Mouse (Mus musculus) small intestine, adult 2 months (tissue): ENCODE data around the gene Il17re. TPM values are rescaled to one million over a fixed set of nuclear protein-coding genes. Genes with fewer than 3 reads are reported as not detected.

Experiments
- H3K27ac ChIP-seq: fragments of 200-500 bp; 2 replicates; pipeline ENCODE4 v1.5.1; 2012; ENCODE audit warnings: low read depth, low read length, control low read depth, inconsistent platforms; ENCODE audit not compliant: insufficient read depth
- H3K27me3 ChIP-seq: fragments of 200-500 bp; 2 replicates; pipeline ENCODE4 v1.6.1; 2012; ENCODE audit warnings: mild to moderate bottlenecking, moderate library complexity, low read length, inconsistent platforms; ENCODE audit not compliant: control insufficient read depth, insufficient read depth
- H3K36me3 ChIP-seq: fragments of 200-500 bp; 2 replicates; pipeline ENCODE4 v1.6.1; 2012; ENCODE audit warnings: mild to moderate bottlenecking, low read length, control low read depth, inconsistent platforms; ENCODE audit not compliant: control insufficient read depth, insufficient read depth
- H3K4me1 ChIP-seq: fragments of 200-500 bp; 2 replicates; pipeline ENCODE4 v1.6.1; 2012; ENCODE audit warnings: low read length, inconsistent platforms, mixed read lengths; ENCODE audit not compliant: control insufficient read depth, insufficient read depth, insufficient read length
- H3K4me3 ChIP-seq: fragments of 200-500 bp; 2 replicates; pipeline ENCODE4 v1.5.1; 2012; ENCODE audit warnings: low read depth, mild to moderate bottlenecking, control low read depth, inconsistent platforms, low read length, moderate library complexity
- CTCF ChIP-seq: fragments of 200-500 bp; IDR thresholded peaks from 2 replicates; pipeline ENCODE4 v1.5.1; 2012; ENCODE audit warnings: low read depth, mild to moderate bottlenecking, control low read depth, inconsistent platforms, low read length, moderate library complexity, mixed read lengths; ENCODE audit not compliant: insufficient replicate concordance, insufficient read length; ENCODE audit errors: extremely low read depth
- POLR2A ChIP-seq: fragments of 200-500 bp; IDR thresholded peaks from 2 replicates; pipeline ENCODE4 v1.6.1; 2012; ENCODE audit warnings: low read depth, mild to moderate bottlenecking, control low read depth, inconsistent platforms, low read length, moderate library complexity
- WGBS: fragments of 180-500 bp; shearing (Covaris S2); methylation state at CpG from one replicate; pipeline ENCODE4 v1.1.7; 2018; 5-methylcytosine and 5-hydroxymethylcytosine counted together
- polyA plus RNA-seq: library from polyadenylated mRNA; depleted of rRNA; stranded (reverse); fragments of >200 nt; gene quantifications from 2 replicates; pipeline ENCODE4 v1.2.3, GENCODE M21; 2012

Gene Il17re
- polyA plus RNA-seq, 1 experiment = 6.8 TPM

GRCm38 (mm10) chr6:113483729-113484128, 25.4 kb downstream of the Il17re start:
- WGBS = 7% methylated on average over 10 of the region's 10 CpGs

GRCm38 (mm10) chr6:113487125-113487576, 28.9 kb downstream of the Il17re start:
- Histone ChIP-seq H3K4me1 (peaks cover 19% of the 10 kb centered on the region), H3K4me3 (no peak overlapping the region), H3K27ac (peak overlapping the region; percentile 17; the same call in 1 of the 2 replicates), H3K27me3 (no peaks in the 10 kb centered on the region), H3K36me3 (peaks cover 16% of the 10 kb centered on the region)
- WGBS = 16% methylated on average over 7 of the region's 7 CpGs
- TF ChIP-seq POLR2A = no peak

More at GRCm38 (mm10) chr6:113483729-113484128, 25.4 kb downstream of the Il17re start:
- Histone ChIP-seq H3K4me3 (peak overlapping the region; percentile 67), H3K36me3 (peaks cover 30% of the 10 kb centered on the region), H3K27me3 (no peaks in the 10 kb centered on the region), H3K4me1 (peaks cover 19% of the 10 kb centered on the region), H3K27ac (peak overlapping the region; percentile 35; the same call in 1 of the 2 replicates)
- no peak for TF ChIP-seq CTCF
- TF ChIP-seq POLR2A = no peak

- TF ChIP-seq POLR2A (no peak), CTCF (no peak)
- peaks cover 13% of the 10 kb centered on the region for H3K4me1 ChIP-seq
- H3K36me3 ChIP-seq = peaks cover 16% of the 10 kb centered on the region
- no peak overlapping the region for H3K27ac ChIP-seq
- no peaks in the 10 kb centered on the region for H3K27me3 ChIP-seq
- WGBS = 96% methylated on average over 14 of the region's 14 CpGs
- no peak overlapping the region for H3K4me3 ChIP-seq
Observed at GRCm38 (mm10) chr6:113489410-113489809, 31.1 kb downstream of the Il17re start.

GRCm38 (mm10) chr6:113492101-113492864, 34.0 kb downstream of the Il17re start:
- 86% methylated on average over 24 of the region's 24 CpGs for WGBS
- H3K36me3 ChIP-seq = peaks cover 16% of the 10 kb centered on the region
- H3K4me1 ChIP-seq = peaks cover 20% of the 10 kb centered on the region
- H3K27me3 ChIP-seq = no peaks in the 10 kb centered on the region
- no peak overlapping the region for H3K4me3 ChIP-seq
- TF ChIP-seq POLR2A (no peak), CTCF (no peak)
- H3K27ac ChIP-seq = no peak overlapping the region

GRCm38 (mm10) chr6:113494258-113494788, 36.0 kb downstream of the Il17re start:
- peak overlapping the region; percentile 44 for H3K27ac ChIP-seq

GRCm38 (mm10) chr6:113495071-113495675, 36.9 kb downstream of the Il17re start:
- WGBS = 44% methylated on average over 28 of the region's 28 CpGs
- H3K4me1 ChIP-seq = peaks cover 13% of the 10 kb centered on the region
- no peaks in the 10 kb centered on the region for H3K27me3 ChIP-seq
- no peak overlapping the region for H3K27ac ChIP-seq
- TF ChIP-seq CTCF = no peak
- no peak for TF ChIP-seq POLR2A
- H3K4me3 ChIP-seq = peak overlapping the region; percentile 64
- peaks cover 3% of the 10 kb centered on the region; the same call in 1 of the 2 replicates for H3K36me3 ChIP-seq

More at GRCm38 (mm10) chr6:113494258-113494788, 36.0 kb downstream of the Il17re start:
- H3K27me3 ChIP-seq = no peaks in the 10 kb centered on the region
- under 1% methylated on average over 54 of the region's 54 CpGs for WGBS
- peaks cover 13% of the 10 kb centered on the region for H3K4me1 ChIP-seq
- H3K4me3 ChIP-seq = peak overlapping the region; percentile 64
- TF ChIP-seq CTCF (peak; percentile 76), POLR2A (no peak; the same call in 1 of the 2 replicates)
- peaks cover 10% of the 10 kb centered on the region for H3K36me3 ChIP-seq

- Histone ChIP-seq H3K27ac (no peak overlapping the region), H3K4me3 (no peak overlapping the region), H3K27me3 (0 out of 2 replicates have a peak, but pooled peaks cover 8% of the 10 kb centered on the region), H3K4me1 (peaks cover 10% of the 10 kb centered on the region), H3K36me3 (no peaks in the 10 kb centered on the region)
- 68% methylated on average over 6 of the region's 6 CpGs for WGBS
- no peak for TF ChIP-seq POLR2A
- TF ChIP-seq CTCF = no peak
Observed at GRCm38 (mm10) chr6:113499346-113499745, 41.1 kb downstream of the Il17re start.
